Mouse (Mus musculus) layer of hippocampus, postnatal 36 days (tissue): ENCODE measurements at regions not wholly inside any gene's neighbourhood (a gene's known extent, or its start where the extent isn't known, plus 50 kb on each side); places are given as distances from the start of the nearest gene placed in this dataset.
"Not testable (repeated sequence)": the region's sequence is repeated elsewhere in the genome, so short reads cannot be mapped to it uniquely, and the experiment has no call there.

Experiments
- DNase-seq, 2 experiments: peaks; one replicate each; pipeline ENCODE4 v3.0.0; 2022

DNA sequence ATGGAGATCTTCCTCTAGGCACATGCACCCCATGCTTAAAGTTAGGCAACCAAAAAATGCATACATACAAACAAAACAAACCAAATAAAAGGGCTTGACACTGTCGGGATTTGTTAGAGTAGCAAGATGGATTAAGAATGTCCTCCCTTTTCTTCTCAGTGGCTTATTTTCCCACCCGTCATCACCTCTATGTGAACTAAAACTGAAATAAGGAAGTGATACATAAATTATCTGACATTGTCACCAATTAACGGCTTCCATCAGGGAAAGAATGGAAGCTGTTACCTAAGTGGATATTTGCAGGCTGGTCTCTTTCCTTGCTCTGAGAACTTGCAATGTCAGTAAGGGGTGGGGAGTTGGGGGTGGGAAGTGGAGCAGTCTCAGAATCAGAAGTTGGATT lies 541.5 kb downstream of the Diaph3 start:
- no peak for DNase-seq

DNA sequence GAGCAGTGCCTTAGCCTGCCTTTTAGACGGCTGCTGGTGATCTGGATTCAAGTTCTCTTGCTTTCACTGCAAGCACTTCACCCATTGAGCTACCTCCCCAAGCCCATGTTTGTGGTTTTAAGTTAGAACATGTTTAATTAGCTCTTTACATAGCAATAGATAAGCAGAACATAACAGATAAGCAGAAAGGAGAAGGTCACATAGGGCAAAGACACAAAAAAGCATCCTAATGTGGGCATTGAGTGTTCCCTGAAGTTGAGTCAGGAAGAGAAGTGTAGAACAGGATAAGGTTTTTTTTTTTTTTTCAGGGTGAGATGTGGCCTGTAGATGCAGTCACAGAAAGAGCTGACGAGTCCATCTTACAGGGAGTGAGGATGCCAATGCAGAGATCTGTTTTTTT lies 552.5 kb downstream of the Diaph3 start:
- DNase-seq: no peak

DNA sequence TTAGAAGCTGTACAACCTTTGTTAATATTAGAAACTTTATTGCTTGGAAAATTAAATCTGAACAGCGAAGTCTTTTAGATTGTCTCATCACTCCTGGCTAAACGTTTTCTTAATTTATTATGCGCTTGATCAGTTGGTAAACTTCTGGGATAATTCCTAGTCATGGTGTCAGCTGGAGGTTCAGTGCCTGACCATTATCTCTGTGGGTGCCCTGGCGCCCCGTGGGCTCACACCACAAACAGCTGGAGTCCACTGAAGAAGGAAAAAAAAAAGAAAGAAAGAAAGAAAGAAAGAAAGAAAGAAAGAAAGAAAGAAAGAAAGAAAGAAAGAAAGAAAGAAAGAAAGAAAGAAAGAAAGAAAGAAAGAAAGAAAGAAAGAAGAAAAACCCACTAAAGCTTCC lies 555.1 kb downstream of the Diaph3 start:
- DNase-seq: not testable (repeated sequence)

GRCm38 (mm10) chr14:86562728-86563127 lies 578.3 kb downstream of the Diaph3 start:
- DNase-seq: no peak

DNA sequence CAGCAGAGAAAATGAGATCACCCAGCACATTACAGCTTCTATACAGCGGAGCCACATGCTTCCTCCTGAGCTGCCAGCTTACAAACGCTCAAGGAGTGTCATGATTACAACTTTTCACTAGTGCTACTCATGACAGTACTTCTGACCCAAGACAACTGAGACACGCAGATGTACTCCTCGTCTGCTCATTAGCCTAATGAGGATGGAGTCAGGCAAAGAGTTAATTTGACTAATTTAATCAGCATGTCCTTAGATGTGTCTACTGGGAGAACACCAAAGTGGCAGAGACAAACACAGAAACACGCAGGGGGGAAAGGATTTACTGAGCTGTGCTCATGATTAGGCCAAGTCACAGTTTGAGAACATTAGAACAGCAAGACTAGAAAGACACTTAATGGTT lies 603.0 kb downstream of the Diaph3 start:
- no peak for DNase-seq

DNA sequence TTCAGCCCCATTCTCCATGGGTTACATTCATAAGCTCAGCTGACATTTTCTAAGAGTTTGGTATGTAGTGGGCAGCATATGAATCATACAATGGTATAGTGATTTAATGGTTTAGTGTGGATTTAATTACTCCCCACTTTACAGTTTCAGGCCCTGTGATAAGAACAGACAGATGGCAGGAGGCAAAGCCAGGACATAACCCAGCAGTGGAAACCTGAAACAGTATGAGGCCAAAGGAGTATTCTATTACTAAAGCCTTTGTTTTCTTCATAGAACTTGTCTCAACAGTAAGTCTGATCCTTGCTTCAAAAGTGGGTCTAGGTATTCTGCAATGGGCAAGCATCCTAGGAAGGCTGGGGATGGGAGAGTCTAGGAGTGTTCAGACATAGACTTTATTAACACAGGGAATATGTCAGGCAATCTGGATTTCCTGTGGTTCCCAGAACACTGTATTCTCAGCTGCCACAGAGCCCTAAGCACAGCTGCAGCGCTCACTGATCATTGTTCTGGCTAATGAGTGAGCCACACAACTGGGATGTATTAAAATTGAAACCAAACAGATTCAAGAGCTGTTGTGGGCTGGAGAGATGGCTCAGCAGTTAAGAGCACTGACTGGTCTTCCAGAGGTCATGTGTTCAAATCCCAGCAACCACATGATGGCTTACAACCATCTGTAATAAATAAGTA lies 604.6 kb downstream of the Diaph3 start:
- no peak for DNase-seq

- no peak for DNase-seq
Observed at GRCm38 (mm10) chr14:86510408-86510807, 630.6 kb downstream of the Diaph3 start.

DNA sequence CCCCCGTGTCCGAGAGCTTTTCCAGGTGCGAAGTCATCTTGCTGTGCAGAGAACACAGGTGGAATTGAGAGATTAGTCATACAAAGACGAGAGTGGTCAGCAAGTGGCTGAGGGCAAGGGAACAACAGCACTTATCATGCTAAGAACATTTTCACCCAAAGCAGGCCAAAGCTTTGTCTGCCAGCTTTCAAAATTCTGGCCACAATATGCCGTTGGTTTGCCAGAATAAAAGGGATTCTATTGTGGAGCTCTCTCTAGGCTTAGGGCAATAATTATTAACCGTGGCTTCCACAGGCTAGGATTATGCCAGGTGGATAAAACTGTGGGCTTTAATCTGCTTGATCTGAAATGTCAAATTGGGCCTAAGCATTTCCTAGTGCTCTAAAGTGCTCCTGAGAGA lies 631.3 kb downstream of the Diaph3 start:
- no peak for DNase-seq

DNA sequence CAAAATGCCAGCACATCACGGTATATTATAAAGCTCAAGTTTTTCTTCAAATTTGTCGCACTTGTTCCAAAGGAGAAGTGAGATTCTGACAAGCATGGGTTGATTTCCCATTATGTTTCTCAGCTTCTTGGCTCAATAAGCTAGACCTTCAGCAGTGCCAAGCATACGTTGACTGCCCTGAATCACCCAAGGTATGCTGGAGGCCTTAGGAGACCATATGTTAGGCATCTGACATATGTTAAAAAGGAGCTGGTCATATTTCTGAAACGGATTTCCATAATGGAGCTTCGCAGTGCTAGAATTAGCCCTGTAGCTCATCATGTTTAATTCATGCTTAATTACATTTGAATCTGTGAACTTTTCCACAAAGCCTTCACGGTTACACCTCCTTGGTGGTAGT lies 634.7 kb downstream of the Diaph3 start:
- no peak for DNase-seq

DNA sequence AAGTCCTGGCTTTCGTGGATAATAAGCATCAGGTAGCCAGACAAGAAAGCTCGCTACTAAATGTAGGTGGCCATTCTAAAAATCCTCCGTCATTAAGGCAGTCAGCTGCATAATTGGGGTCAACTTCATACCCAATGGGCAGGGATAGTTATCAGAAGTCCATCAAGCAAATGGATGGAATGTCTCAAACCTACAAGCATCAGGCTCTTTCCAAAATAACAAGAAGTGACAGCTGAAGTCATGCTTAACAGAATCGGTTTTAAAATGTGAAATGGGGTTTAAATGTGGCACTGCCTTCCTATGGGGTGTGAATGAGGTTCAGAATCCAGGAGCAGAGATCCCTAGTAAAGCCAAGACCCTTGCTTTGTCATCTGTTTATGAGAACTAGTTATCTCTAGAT lies 650.2 kb downstream of the Diaph3 start:
- DNase-seq: no peak

GRCm38 (mm10) chr14:86489872-86490631 lies 651.0 kb downstream of the Diaph3 start:
- peak in 1 of 2 experiments; percentile 21 for DNase-seq

DNA sequence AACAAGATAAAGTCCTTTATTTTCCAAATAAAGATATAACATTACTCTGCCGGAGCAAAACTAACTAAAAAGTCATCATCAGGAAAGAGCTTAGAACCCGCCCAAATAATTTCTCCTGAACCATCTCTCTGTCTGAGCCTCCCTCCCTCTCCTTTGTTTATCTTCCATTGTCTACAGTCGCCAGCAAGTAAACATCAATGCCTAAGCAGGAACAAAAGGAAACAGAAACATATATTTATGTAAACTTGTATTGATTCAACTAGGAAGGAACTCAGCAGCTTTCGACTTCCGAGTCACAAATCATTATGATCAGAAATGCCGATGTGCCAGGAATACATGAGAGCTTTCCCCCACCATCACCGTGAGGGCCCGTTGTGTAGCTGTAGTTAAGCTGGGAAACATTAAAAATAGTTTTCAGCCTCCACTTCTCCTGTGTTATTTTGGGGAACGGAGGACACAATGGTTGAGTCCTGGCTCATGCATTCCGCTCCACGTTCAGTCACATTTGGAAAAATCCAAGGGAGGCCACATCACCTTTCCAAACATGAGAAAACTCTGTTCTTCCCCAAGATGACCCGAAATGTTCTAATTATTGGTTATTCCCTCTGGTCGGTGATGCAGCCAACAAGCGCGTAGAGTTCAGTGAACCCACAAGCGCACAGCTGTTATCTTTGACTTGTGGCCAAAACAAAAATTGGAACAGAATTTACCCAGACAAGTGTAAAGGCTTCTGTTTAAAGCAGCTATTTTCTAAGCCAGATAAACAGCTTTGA lies 651.8 kb downstream of the Diaph3 start:
- peak; percentile 46 to 61 for DNase-seq

GRCm38 (mm10) chr14:86487285-86487897 lies 653.6 kb downstream of the Diaph3 start:
- no peak for DNase-seq

GRCm38 (mm10) chr14:86484247-86484646 lies 656.8 kb downstream of the Diaph3 start:
- DNase-seq: peak; percentile 46 to 58

- no peak for DNase-seq
Observed at GRCm38 (mm10) chr14:86473604-86474003, 667.4 kb downstream of the Diaph3 start.

DNA sequence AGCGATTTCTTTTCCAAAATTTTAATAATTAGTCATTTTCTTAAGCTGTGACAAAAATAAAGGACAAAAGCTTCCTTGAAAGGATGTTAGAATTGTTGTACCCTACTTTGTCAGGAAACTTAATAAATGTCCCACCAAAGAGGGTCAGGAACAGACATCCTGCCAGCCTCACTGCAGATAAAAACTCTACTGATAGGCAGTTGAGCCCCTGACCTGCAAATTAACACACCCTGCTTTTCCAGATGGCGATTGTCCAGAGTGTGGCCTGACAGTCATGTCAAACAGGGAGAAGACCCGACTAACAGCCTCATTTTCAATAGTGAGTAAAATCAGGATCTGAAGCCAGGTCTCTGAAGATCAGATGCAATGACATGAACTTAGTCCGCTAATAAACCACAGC lies 670.6 kb downstream of the Diaph3 start:
- DNase-seq: no peak

DNA sequence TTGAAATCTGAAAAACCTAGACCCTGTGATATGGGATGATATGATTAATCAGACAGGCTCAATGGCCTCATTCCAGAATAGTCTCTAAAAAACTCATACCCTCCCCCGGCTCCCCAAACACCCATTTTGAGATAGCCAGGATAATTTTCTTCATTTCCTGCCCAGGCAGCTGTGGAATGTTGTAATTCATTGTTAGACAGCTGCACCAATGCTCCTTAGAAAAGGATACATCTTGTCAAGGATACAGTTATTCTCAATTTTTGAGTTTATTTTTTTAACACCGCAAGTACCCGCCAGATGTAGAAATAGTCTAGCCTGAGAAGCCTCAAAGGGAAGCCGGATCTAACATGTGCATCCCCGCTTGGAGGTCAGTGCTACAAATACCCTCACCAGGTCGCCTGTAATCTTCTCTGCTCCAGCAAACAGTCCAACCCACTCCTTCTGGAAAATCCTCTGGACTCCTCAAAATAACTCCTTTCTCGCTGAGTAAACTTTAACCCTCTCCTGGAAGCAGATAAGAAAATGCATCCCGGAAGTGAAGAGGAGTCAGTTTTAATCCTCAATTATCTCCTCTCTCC lies 673.1 kb downstream of the Diaph3 start:
- no peak for DNase-seq

- DNase-seq: no peak
Observed at GRCm38 (mm10) chr14:86463388-86463787, 677.6 kb downstream of the Diaph3 start.

GRCm38 (mm10) chr14:86453142-86453541 lies 687.9 kb downstream of the Diaph3 start:
- DNase-seq: no peak

DNA sequence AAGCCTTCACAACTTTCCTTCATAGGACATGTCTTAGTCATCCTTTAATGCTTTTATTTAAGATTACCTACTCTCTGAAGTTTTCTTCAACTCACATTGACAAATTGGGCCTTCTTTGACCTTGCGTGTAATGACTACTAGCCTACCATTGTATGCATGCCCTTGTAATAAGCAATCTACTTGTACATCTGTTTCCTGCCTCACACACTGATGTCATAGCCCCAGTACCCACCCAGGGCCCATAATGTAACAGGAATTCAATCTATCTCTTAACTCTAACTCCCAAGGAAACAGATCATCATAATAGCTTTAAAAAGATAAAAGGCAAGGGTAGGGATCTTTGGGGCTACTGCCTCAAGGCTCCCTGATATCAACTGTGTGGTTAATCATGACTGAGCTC lies 690.4 kb downstream of the Diaph3 start:
- DNase-seq: no peak

DNA sequence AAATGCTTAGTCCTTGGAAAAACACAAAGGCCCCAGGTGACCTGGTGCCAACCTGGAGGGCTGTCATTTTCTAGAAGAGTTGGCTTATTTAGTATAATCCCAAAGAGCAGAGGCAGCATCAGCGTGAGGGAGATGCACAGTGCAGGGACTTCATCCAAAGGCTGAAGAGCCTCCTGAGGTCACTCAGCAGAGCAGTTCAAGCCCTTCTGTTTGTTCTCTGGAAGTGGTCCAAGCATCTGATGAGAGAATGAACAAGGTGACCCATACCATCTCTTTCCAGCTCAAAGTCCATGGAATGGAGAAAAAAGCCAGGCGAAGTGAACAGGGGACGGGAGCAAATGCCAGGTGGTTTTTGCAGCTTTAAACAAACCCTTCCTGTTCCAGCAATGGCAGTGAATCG lies 695.9 kb downstream of the Diaph3 start:
- no peak for DNase-seq
